Mouse (Mus musculus) spleen, postnatal 36 days (tissue): ENCODE measurements around the gene Slc38a1.
"Not testable (repeated sequence)": the region's sequence is repeated elsewhere in the genome, so short reads cannot be mapped to it uniquely, and the experiment has no call there.

Source experiments
- DNase-seq, 2 experiments: peaks; one replicate each; pipeline ENCODE4 v3.0.0; 2022; ENCODE audit warnings: low spot score in 2 of 2, mixed read lengths in 1 of 2

Slc38a1 gene

GRCm38 (mm10) chr15:96658275-96658602 lies 15.5 kb upstream of the Slc38a1 start:
- DNase-seq, result no peak

- no peak for DNase-seq
Measured at GRCm38 (mm10) chr15:96657576-96658274, 15.0 kb upstream of the Slc38a1 start.

GRCm38 (mm10) chr15:96655514-96655913 lies 12.8 kb upstream of the Slc38a1 start:
- DNase-seq, result peak; percentile 51 to 57

- DNase-seq, result peak; percentile 83 to 84
Measured at GRCm38 (mm10) chr15:96654714-96655113, 12.0 kb upstream of the Slc38a1 start.

- DNase-seq, result no peak
Measured at GRCm38 (mm10) chr15:96653011-96653410, 10.3 kb upstream of the Slc38a1 start.

GRCm38 (mm10) chr15:96652531-96652930 lies 9.8 kb upstream of the Slc38a1 start:
- DNase-seq, result no peak

- DNase-seq, result no peak
Measured at GRCm38 (mm10) chr15:96647376-96647775, 4.7 kb upstream of the Slc38a1 start.

- DNase-seq, result peak; percentile 20 to 50
Measured at GRCm38 (mm10) chr15:96641821-96642435, 785 bp downstream of the Slc38a1 start.

- peak; percentile 54 to 56 for DNase-seq
Measured at GRCm38 (mm10) chr15:96641111-96641820, 1.4 kb downstream of the Slc38a1 start.

- peak; percentile 51 to 67 for DNase-seq
Measured at GRCm38 (mm10) chr15:96640291-96640985, 2.3 kb downstream of the Slc38a1 start.

- no peak for DNase-seq
Measured at GRCm38 (mm10) chr15:96639630-96640029, 3.1 kb downstream of the Slc38a1 start.

- DNase-seq, result no peak
Measured at GRCm38 (mm10) chr15:96638656-96639055, 4.1 kb downstream of the Slc38a1 start.

GRCm38 (mm10) chr15:96638173-96638572 lies 4.5 kb downstream of the Slc38a1 start:
- DNase-seq, result peak; percentile 62 to 68

GRCm38 (mm10) chr15:96634670-96635405 lies 7.9 kb downstream of the Slc38a1 start:
- no peak for DNase-seq

- DNase-seq, result no peak
Measured at GRCm38 (mm10) chr15:96632201-96632600, 10.5 kb downstream of the Slc38a1 start.

GRCm38 (mm10) chr15:96631107-96631718 lies 11.5 kb downstream of the Slc38a1 start:
- peak; percentile 31 to 42 for DNase-seq

GRCm38 (mm10) chr15:96628256-96628655 lies 14.5 kb downstream of the Slc38a1 start:
- no peak for DNase-seq

- no peak for DNase-seq
Measured at GRCm38 (mm10) chr15:96626871-96627270, 15.8 kb downstream of the Slc38a1 start.

- DNase-seq, result not testable (repeated sequence)
Measured at GRCm38 (mm10) chr15:96625012-96625411, 17.7 kb downstream of the Slc38a1 start.

- no peak for DNase-seq
Measured at GRCm38 (mm10) chr15:96622376-96622775, 20.3 kb downstream of the Slc38a1 start.

GRCm38 (mm10) chr15:96621686-96622085 lies 21.0 kb downstream of the Slc38a1 start:
- no peak for DNase-seq
